Mouse (Mus musculus): ENCODE measurements around the gene Pald1. TPM values are rescaled to one million over a fixed set of nuclear protein-coding genes. Genes with fewer than 3 reads are reported as not detected.

Gene Pald1
- total RNA-seq, 2 experiments from 2014 or later = 18.5 to 28.3 TPM

- DNase-seq = no peak
Observed at GRCm38 (mm10) chr10:61402480-61402879, 19.1 kb upstream of the Pald1 start.

GRCm38 (mm10) chr10:61400407-61400806, 17.1 kb upstream of the Pald1 start:
- no peak for DNase-seq

- peak; percentile 75 for DNase-seq
Observed at GRCm38 (mm10) chr10:61399156-61399734, 15.9 kb upstream of the Pald1 start.

- no peak for DNase-seq
Observed at GRCm38 (mm10) chr10:61398125-61398524, 14.8 kb upstream of the Pald1 start.

DNA sequence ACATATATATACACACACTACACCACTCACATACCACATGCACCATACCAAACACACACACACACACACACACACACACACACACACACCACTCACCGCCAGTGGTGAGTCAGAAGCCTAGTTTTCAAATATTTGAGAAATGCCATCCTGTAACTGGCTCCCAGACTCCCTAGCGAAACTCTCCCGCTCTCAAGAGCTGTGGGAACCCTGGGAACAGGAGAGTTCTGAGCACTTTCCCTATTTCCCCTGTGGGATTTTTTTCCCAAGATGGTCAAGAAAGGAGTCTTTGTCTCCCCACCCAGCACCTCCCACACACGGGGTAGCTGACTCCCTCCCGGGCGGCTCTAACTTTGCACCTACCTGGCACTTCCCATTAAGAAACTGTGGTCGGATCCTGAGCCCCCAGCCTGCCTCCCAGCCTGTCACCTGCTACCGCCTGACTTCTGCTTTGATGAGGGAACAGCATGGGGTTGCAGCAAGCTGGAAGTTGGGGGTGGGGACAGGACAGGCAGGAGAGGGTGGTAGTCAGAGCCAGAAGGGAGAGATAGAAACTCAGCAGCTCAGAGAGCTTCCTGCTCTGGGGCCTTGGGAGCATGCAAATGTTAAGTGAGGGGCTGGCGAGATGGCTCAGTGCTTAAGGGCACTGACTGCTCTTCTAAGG, 11.3 kb upstream of the Pald1 start:
- no peak for DNase-seq

DNA sequence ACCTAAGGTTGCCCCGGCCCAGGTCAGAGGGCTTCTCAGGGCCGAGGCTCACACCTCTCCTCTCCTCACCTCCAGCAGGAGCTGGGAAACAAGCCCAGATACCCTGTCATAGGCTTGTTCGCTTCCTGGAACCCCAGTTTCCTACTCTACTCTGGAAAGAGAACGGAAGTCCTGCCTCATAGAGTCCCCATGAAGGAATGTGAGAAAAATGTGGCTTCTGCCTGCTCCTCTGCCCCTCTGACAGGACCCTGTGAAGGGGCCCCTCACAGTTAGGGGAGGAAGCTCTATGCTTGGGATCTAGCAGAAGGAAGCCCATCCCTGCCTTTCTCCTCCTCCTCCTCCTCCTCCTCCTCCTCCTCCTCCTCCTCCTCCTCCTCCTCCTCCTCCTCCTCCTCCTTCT, 9.3 kb upstream of the Pald1 start:
- no peak for DNase-seq

- DNase-seq = no peak
Observed at GRCm38 (mm10) chr10:61390148-61390547, 6.8 kb upstream of the Pald1 start.

DNA sequence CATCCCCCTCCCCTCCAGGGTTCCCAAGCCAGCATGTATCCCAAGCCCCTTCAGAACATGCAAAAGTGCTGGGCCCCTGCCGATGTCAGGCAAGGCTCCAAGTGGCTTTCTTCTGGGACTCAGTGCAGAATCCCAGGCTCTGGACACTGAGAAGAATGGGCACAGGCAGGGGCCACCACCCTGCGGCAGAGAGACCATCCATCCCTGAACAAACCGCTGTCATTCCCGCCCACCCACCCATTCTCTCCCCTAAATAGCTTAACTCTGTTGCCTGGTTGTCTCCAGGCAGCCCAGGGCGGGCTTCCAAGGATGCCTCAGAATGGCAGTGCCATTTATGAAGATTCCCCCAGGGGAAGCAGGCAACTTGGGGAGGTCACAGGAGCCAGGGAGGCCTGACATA, 5.7 kb upstream of the Pald1 start:
- no peak for DNase-seq

- no peak for DNase-seq
Observed at GRCm38 (mm10) chr10:61386284-61386683, 3.0 kb upstream of the Pald1 start.

- no peak for DNase-seq
Observed at GRCm38 (mm10) chr10:61385174-61385573, 1.8 kb upstream of the Pald1 start.

GRCm38 (mm10) chr10:61383715-61384047, 351 bp upstream of the Pald1 start:
- DNase-seq = no peak

DNA sequence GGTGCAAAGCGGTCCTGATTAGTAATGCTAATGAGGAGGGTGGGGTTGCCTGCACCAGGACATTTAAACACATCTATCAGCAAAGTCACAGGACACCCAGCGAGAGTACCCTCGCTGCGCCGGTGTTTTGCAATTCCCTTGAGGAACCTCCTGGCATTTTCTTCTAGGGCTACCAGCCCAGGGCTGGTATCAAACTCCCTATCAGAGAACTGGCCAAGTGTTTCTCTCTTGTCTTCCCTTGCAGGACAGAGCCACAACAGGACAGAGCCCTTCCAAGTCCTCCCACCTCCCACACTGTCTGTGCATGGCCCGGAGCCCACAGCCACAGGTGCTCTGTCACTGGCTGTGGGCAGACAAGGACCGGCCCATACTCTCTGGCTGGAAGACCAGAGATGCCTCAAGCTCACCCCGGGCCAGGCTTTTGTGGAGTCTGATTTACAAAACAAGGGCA, 1.0 kb downstream of the Pald1 start:
- DNase-seq = no peak

- no peak for DNase-seq
Observed at GRCm38 (mm10) chr10:61381823-61382222, 1.5 kb downstream of the Pald1 start.

- peak; percentile 70 for DNase-seq
Observed at GRCm38 (mm10) chr10:61380186-61380585, 3.1 kb downstream of the Pald1 start.

DNA sequence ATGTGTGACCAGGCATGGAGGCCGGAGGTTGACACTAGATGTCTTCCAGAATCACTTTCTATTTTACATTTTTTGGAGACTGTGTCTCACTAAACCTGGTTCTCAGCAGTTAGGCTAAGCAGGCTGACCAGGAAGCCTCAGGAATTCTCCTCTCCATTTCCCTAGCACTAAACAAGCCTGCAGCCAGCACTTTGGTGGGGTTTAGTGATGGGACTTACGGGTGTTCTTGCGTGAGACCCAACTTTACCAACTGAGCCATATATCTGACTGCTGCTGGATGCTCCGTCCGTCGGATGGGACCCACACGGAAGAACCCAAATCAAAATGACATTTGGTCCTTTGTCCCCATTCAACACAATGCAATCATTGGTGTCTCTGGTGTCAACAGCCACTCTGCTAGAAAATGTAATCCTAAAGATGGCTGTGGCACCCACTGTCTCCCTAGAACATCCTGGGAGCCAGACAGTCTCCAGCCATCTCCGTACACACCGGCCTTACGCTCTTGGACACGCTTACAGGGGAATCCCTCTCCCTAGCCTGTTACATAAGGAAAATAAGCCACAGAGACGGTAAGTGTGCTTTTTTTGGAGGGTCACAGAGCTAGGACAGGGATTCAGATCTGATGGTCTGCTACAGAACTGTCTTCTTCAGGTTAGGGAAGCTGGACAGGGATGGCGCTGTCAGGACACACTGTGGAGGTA, 3.8 kb downstream of the Pald1 start:
- DNase-seq = no peak

- DNase-seq = no peak
Observed at GRCm38 (mm10) chr10:61378698-61379097, 4.6 kb downstream of the Pald1 start.

DNA sequence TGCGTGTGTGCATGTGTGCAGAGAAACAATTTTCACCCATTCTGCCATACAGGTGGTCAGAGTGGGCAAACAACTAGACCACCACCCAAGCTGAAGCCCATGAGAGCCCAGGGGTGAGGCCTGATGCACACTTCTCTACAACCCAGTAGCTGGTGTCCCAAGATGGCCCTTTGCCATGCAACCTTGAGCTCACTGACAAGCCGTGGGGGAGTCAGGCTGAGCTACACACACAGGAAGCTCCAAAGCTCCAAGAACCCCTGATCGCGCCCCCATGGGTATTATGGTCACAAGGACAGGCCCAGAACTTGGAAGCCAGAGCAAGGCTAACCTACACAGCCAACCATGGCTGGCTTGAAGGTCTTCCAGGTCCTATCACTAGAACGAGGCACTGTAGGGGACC, 5.3 kb downstream of the Pald1 start:
- DNase-seq = no peak

GRCm38 (mm10) chr10:61374771-61375481, 8.4 kb downstream of the Pald1 start:
- DNase-seq = no peak

DNA sequence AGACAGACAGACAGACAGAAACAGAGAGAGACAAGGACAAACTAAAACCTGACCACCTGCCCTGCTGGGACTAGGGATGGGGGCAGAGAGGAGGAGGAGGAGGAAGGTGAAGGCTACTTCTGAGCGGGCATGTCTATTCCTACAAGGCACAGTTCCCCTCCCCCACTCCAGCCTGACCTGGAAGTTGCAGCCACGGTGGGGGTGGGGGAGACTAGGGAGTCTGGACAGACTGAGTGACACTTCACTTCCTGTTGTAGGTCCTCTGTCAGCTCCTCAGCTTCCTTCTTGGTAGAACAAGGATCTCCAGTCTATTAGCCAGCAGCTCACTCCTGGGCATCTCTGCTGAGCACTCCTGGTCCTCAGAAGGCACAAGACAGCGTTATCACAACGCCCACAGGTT, 9.3 kb downstream of the Pald1 start:
- DNase-seq = no peak

DNA sequence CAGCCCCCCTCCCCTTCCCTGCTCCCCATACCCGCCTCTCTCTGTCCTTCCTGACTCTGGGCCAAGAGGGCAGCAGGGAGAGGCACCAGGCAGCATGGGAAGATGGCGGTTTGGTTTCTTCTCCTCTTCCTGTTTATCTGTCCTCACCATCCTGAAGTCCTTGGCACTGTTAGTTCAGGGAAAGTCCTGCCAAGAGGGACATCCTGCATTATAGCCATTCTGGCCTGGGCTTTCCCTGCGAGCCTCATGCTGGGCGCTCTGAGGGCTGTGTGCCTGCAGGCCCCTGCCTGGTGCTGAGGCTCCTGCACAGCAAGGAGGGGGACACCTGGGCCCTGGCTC, 10.8 kb downstream of the Pald1 start:
- DNase-seq = no peak

GRCm38 (mm10) chr10:61371884-61372584, 11.3 kb downstream of the Pald1 start:
- no peak for DNase-seq

GRCm38 (mm10) chr10:61370273-61370979, 12.9 kb downstream of the Pald1 start:
- DNase-seq = no peak
